Mouse (Mus musculus) layer of hippocampus, adult 6 months (tissue): ENCODE measurements around the gene Mapk1. TPM values are rescaled to one million over a fixed set of nuclear protein-coding genes. Genes with fewer than 3 reads are reported as not detected.

Source experiments
- long read RNA-seq, 2 experiments: library from polyadenylated mRNA; unstranded; transcript quantifications; one replicate each; pipeline ENCODE4 v2.0.0; 2019 to 2020
- polyA plus RNA-seq: library from polyadenylated mRNA; unstranded; fragments of <200 nt; fragmentation: Nextera tagmentation; gene quantifications from 2 replicates; pipeline ENCODE4 v1.2.3, GENCODE M21; 2021

Mapk1 gene
- polyA plus RNA-seq: 138 and 148 TPM in 2 replicates
- long read RNA-seq, experiment 1, full-length matches to known transcripts: 168 of 301 reads
- long read RNA-seq, experiment 1, partial matches to known transcripts: 67 of 301 reads
- long read RNA-seq, experiment 1, other reads (novel, unspliced or antisense): 66 of 301 reads
- long read RNA-seq, experiment 2, full-length matches to known transcripts: 900 of 1,050 reads
- long read RNA-seq, experiment 2, partial matches to known transcripts: 61 of 1,050 reads
- long read RNA-seq, experiment 2, other reads (novel, unspliced or antisense): 89 of 1,050 reads

GRCm38 (mm10) chr16:16983131-16983533, at the start of gene Mapk1:
Gene Mapk1 (plus strand): TSS chr16:16983382.

DNA sequence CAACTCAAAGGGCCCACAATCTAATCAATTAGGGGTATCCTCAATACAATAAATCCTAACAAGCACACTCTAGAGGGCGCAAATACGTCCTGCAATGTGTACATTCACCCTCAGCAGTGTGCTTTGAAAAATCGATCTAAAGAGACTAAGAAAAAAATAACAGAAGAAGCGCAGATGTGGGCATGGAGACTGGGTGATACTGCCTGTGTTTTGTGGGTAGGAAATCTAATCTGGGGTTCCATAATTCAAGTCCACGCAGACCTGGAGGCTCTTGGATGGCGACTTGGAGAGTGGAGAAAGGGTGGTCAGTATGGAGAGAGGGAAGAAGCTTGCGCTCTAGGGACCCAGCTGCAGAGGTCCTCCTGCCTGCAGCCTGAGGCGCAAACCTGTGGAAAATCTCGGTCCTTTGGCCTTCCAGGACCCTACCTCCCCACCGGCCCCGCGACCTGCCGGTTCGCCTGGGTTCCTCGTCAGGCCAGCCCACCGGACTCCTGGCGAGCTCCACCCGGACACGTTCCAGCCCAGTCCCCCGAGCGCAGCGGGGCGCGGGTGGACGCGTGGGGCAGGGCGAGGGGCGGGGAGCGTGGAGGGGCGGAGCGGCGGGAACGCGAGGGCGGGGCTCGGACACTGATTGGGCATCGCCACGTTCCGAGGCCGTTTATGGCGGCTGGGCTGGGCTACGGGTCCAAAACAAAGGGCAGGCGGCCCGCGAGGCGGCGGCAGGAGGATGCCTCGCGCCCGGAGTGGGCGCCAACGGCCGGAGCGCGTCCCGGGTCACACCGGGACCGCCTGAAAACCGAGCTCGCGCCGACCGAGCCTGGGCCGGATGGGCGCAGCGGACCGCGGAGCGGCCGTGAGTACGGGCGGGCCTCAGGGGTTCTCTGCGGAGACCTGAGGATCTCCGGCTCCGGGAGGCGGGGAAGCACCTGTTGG, 86.6 kb downstream of the Mapk1 start, which contains the start of gene Ypel1:
Gene Ypel1 (plus strand): TSS at position 186 of the 933 bp plus-strand sequence.

Other genes starting within 250 kb of the Mapk1 start
- gene Spag6l, start 153.9 kb upstream of the Mapk1 start, polyA plus RNA-seq: 9.5 and 12.1 TPM in 2 replicates
- gene Igll1, start 119.4 kb upstream of the Mapk1 start, polyA plus RNA-seq: not detected in 2 replicates
- 23.7 and 26.3 TPM in 2 replicates for gene Top3b, start 112.6 kb upstream of the Mapk1 start, polyA plus RNA-seq
- gene Vpreb1, start 112.5 kb upstream of the Mapk1 start, polyA plus RNA-seq: 0.77 and 1.7 TPM in 2 replicates
- gene Ppm1f, start 86.9 kb upstream of the Mapk1 start, polyA plus RNA-seq: 6.8 and 8.5 TPM in 2 replicates
- gene Ypel1, start 86.3 kb downstream of the Mapk1 start, polyA plus RNA-seq: 23.7 and 29.0 TPM in 2 replicates
- gene Ppil2, start 127.9 kb downstream of the Mapk1 start, polyA plus RNA-seq: 78.4 and 79.2 TPM in 2 replicates
- 1.3 and 2.2 TPM in 2 replicates for gene 2610318N02Rik, start 141.8 kb downstream of the Mapk1 start, polyA plus RNA-seq
- gene Sdf2l1, start 149.0 kb downstream of the Mapk1 start, polyA plus RNA-seq: 32.6 and 49.5 TPM in 2 replicates
- 37.9 and 45.2 TPM in 2 replicates for gene Ydjc, start 161.2 kb downstream of the Mapk1 start, polyA plus RNA-seq
- gene Ccdc116, start 163.8 kb downstream of the Mapk1 start, polyA plus RNA-seq: 0.29 and 0.79 TPM in 2 replicates
- 112 and 119 TPM in 2 replicates for gene Ube2l3, start 219.3 kb downstream of the Mapk1 start, polyA plus RNA-seq
- 0.44 and 0.63 TPM in 2 replicates for gene Rimbp3, start 225.2 kb downstream of the Mapk1 start, polyA plus RNA-seq